Mouse (Mus musculus) ovary, postnatal 36 days (tissue): ENCODE data around the gene Skp2.
A peak's percentile ranks its signal among the peaks of the same experiment; 100 is the strongest.
"Not testable (repeated sequence)": the region's sequence is repeated elsewhere in the genome, so short reads cannot be mapped to it uniquely, and the experiment has no call there.

Experiments
- DNase-seq: peaks from one replicate; pipeline ENCODE4 v3.0.0; 2022; ENCODE audit warnings: low spot score, mixed read lengths

The Skp2 gene

GRCm38 (mm10) chr15:9155325-9155724 is at the start of gene Skp2:
Gene Skp2 (minus strand): TSS chr15:9155425.
- no peak for DNase-seq

- DNase-seq, result no peak
Observed at GRCm38 (mm10) chr15:9198421-9198820, 43.2 kb upstream of the Skp2 start.

- not testable (repeated sequence) for DNase-seq
Observed at GRCm38 (mm10) chr15:9192685-9193084, 37.5 kb upstream of the Skp2 start.

- DNase-seq, result no peak
Observed at GRCm38 (mm10) chr15:9189796-9190195, 34.6 kb upstream of the Skp2 start.

- no peak for DNase-seq
Observed at GRCm38 (mm10) chr15:9183995-9184394, 28.8 kb upstream of the Skp2 start.

- DNase-seq, result no peak
Observed at GRCm38 (mm10) chr15:9177038-9177437, 21.8 kb upstream of the Skp2 start.

- DNase-seq, result no peak
Observed at GRCm38 (mm10) chr15:9164125-9164524, 8.9 kb upstream of the Skp2 start.

- no peak for DNase-seq
Observed at GRCm38 (mm10) chr15:9162557-9163070, 7.4 kb upstream of the Skp2 start.

GRCm38 (mm10) chr15:9140684-9141171 is 14.5 kb downstream of the Skp2 start:
- DNase-seq, result no peak

GRCm38 (mm10) chr15:9140252-9140680 is 15.0 kb downstream of the Skp2 start, which contains the start of gene Lmbrd2:
Gene Lmbrd2 (plus strand): TSS chr15:9140550.
- DNase-seq, result peak; percentile 94

- peak; percentile 18 for DNase-seq
Observed at GRCm38 (mm10) chr15:9139447-9139846, 15.8 kb downstream of the Skp2 start.

GRCm38 (mm10) chr15:9134891-9135507 is 20.2 kb downstream of the Skp2 start:
- DNase-seq, result no peak

GRCm38 (mm10) chr15:9132693-9133443 is 22.4 kb downstream of the Skp2 start:
- no peak for DNase-seq

GRCm38 (mm10) chr15:9131499-9131888 is 23.7 kb downstream of the Skp2 start:
- DNase-seq, result no peak

GRCm38 (mm10) chr15:9130772-9131498 is 24.3 kb downstream of the Skp2 start:
- DNase-seq, result no peak

GRCm38 (mm10) chr15:9127051-9127791 is 28.0 kb downstream of the Skp2 start:
- DNase-seq, result no peak

GRCm38 (mm10) chr15:9124856-9125255 is 30.4 kb downstream of the Skp2 start:
- DNase-seq, result no peak

GRCm38 (mm10) chr15:9122989-9123388 is 32.2 kb downstream of the Skp2 start:
- no peak for DNase-seq

- peak; percentile 23 for DNase-seq
Observed at GRCm38 (mm10) chr15:9120081-9120480, 35.1 kb downstream of the Skp2 start.

GRCm38 (mm10) chr15:9118852-9119251 is 36.4 kb downstream of the Skp2 start:
- no peak for DNase-seq

- DNase-seq, result no peak
Observed at GRCm38 (mm10) chr15:9114599-9114998, 40.6 kb downstream of the Skp2 start.

GRCm38 (mm10) chr15:9114131-9114530 is 41.1 kb downstream of the Skp2 start:
- DNase-seq, result no peak
